Mouse (Mus musculus): ENCODE data around the gene Ube2c.

- TF ChIP-seq CTCF (IDR thresholded peaks at IDR 0.05; ENCODE audit: low read depth) (no peak), EP300 (optimal IDR thresholded peaks at IDR 0.05) (no peak)
Observed at GRCm38 (mm10) chr2:164779481-164780086, 9.9 kb downstream of the Ube2c start, which contains the start of gene Tnnc2.

Measured in stomach, postnatal 0 days (tissue).